Mouse (Mus musculus) erythroid progenitor cell, adult 5-6 weeks (primary cell): ENCODE measurements around the gene Pdp2. TPM values are rescaled to one million over a fixed set of nuclear protein-coding genes. Genes with fewer than 3 reads are reported as not detected.

Source experiments
- ATAC-seq: replicated peaks from 2 replicates; pipeline ENCODE4 v1.8.0; 2016; ENCODE audit warnings: moderate number of reproducible peaks, mild to moderate bottlenecking, moderate TSS enrichment, inconsistent platforms; ENCODE audit not compliant: poor library complexity, low FRiP score, severe bottlenecking
- total RNA-seq, 2 experiments: library from RNA; stranded (forward) in 1 of 2; stranded (reverse) in 1 of 2; fragments of 150-400 nt in 1 of 2; fragments of 186-747, 209-891 nt in 1 of 2; gene quantifications; 2 replicates each; pipeline versions ENCODE4 v1.2.3 to v1.2.4; 2015 to 2017; ENCODE audit warnings: low replicate concordance in 2 of 2

Pdp2 gene
- total RNA-seq, 2 experiments from 2014 or later = 1.7 to 2.1 TPM

DNA sequence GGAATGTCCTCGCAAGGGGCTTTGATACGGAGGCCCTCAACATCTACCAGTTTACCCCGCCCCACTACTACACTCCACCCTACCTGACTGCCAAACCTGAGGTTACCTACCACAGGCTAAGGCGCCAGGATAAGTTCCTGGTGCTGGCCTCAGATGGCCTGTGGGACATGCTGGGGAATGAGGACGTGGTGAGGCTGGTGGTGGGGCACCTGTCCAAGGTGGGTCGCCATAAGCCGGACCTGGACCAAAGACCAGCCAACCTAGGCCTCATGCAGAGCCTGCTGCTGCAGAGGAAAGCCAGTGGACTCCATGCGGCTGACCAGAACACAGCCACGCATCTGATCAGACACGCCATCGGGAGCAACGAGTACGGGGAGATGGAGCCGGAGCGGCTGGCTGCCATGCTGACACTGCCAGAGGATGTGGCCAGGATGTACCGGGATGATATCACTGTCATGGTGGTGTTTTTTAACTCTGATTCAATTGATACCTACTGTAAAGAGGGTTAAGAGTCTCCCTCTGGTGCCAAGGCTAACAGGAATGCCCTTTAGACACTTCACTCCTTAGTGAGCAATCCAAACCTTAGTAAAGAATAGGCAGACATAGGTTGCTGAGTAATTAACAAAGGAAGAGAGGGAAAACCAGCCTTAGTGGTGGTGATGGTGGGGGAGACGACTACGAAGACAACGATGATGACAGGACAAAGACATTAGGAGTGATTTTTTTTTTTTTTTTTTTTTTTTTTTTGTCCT is 3.5 kb downstream of the Pdp2 start:
- ATAC-seq = no peak

DNA sequence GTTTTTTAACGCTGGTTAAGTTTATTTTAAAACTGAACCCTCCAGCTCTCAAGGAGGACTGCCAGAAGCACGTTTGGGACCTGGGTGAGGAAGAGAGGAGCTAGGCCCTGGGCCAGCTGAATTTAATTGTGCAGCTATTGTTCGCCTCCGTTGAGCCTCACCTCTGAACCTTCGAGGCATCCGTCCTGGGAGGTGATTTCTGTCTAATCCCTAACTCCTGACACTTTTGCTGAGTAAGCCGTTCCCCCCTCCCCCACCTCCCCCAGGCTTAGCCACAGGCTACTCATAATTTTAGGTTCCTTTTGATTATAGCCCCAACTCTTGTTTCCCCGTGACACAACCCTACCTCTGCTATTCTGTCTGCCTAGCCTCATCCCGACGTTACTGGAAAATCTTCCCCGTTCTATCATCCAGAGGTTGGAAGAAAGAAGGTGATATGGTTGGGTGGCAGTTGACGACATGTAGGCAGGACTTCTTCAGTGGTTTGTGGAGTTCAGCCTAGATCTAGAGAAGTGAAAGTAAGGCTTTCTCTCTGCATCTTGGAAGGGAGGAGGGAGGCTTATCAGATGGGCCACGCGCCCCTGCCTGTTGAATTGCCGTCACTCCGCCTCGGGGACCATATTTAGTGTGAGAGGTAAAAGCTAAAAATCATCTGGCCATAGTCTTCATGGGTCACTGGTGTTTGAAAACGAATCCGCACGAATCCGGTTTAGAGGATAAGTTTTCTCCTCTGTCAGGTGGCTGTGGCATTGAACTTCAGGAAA is 4.7 kb downstream of the Pdp2 start:
- ATAC-seq = peak; percentile 77

DNA sequence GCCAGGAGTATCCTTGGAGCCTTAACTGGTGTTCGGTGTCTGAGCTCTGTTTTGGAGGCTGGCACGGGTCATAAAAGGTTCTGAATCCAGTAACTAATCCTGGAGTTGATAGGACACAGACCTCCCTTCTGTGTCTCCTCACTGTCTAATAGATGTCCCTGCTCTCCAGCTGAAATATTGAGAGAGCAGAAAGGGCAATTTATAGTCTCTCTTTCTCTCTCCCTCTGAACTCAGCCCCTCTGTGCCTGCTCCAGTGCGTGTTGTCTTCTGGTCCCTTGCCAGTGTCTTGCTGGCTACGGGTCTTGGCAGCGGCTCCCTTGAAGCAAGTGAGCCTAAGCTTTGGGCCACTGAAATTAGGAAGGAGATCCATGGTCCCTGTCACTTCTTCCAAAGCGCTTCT is 6.4 kb downstream of the Pdp2 start:
- ATAC-seq = no peak

DNA sequence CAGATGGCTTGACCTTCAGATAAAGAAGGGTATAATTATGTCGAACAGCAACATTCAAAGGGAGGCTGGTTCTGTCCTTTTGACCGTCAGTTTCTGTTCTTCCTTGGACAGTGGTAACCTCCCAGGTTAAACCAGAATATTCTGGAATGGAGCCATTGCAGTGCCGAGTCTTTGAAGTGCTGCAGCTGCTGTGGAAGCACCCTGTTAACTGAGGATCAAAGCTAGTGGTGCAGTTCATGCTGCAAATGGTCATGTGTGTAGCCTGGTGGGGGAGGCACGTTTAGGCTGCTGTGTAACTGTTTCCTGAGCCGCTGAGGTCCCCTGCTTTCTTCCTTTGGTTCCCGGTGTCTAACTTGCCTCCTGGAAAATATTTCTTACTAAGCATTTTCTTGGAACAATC is 7.2 kb downstream of the Pdp2 start:
- ATAC-seq = no peak

DNA sequence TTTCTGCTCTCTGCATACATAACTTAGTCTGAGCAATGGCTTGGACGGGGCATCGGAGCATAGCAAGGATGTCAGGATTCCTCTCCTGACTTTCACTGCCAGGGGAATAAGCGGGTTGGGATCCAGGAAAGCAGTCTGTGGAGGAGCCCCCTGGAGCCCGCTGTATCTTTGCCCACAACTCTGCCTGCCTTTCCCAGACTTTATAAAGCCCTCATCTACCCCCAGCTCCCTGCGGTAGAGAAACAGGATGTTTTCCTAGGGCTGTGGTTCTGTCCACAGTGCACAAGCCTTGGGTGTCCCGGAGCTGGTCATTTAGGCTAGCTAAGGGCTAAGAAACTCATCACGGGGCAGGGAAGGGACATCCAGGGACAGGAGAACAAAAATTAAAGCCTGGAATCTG is 10.1 kb downstream of the Pdp2 start:
- no peak for ATAC-seq

DNA sequence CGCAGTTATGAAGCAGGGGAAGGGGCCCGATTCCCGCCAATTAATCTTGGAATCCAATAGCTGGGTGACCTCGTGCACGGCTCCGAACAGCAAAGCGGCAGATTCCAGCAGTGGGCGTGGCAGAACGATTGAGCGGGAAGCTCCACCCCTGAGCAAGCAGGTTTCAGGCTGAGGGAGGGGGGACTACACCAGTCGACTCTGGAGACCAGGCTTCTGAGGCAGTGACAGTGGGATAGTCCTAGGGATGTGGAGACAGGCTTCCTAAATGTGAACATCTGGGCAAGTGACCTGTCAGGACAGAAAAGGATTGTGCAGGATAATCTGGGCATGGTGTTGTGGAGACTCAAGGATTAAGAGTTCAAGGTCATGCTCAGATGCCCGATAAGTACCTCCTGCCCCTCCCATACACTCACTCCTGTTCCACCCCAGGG is 10.7 kb downstream of the Pdp2 start:
- no peak for ATAC-seq

DNA sequence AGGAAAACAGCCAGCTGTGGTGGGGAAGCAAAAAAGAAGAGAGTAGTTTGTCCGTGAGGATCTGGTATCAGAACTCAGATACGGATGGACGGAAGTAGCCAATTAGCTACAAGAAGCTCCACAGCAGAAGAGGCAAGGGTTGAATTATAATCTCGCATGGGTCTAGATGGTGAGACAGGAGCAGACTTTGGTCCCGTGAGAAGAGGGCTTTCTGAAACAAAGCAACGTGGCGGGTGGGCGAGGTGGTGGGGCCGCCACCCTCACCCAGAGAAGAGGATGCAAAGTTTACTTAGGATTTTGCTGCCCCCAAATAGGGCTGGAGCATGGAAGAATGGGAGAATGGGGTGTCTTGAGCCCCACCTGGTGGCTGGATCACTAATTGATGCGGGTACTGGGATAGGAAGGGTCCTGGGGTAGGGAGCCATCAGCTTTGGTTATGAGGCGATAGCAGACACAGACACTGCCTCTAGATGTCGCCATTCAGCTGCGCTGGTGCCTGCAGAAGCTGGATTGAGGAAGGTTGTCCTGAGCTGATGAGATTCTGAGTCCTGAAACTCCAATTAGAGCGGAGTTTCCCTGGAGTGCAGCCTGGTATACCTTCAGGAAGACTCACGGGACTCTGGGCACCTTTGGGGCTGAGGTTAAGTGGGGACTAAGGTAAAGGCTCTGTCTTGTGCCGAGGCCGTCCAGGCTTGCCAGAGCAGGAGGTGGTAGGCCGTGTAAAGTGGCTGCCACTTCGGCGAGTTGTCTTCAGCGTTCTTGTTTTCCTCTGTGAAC is 11.4 kb downstream of the Pdp2 start:
- ATAC-seq = peak; percentile 88

DNA sequence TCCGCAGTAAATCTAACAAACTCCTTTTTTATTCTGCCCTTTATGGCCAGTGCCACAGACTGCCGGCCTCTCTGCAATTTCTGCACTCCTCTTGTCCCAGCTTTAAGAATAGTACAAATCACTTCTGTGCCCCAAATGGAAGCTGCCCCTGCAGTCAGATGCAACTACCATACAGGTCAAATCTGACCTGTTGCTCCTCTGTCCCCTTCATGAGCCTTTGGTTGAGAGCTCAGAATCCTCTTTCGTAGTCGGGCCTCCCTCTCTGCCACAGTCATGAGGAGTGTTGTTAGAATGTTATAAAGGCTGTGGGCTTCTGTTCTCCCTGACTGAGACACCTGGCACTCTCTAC is 12.0 kb downstream of the Pdp2 start:
- no peak for ATAC-seq

DNA sequence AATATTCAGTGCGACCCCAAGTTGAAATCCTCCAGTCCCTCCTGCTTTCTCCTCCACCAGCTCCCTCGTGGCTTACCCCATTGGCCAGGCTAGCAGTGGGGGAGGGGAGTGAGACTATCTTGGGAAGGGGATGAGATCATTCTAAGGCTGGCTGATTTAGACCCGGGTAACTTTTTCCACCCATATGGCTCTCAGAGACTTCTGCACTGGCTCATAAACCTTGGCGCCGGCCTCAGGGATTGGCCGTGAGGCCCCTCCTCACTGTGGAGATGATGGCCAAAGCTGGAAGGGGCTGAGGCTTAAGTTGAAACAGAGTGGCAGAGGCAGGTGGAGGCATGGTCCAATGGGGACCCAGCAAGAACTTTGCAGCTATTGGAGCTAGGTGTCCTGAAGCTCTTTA is 15.1 kb downstream of the Pdp2 start:
- no peak for ATAC-seq

DNA sequence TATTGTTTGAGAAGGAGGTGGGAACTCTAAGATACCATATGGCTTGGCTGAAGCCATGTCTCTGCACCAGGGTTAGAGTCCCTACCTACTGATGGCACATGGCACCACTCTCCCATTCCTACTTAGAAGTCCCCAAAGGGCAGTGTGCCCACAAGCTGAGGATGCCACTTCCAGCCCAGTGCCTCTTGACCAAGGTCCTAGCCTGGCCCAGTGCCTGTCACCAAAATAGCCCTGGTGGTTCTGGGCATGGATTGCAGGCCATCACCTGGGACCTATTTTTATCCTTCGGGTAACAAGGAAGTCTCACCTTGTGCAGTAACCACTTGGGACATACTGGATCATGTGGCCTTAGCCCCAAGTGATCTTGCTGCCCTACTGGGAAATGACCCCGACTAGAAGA is 16.7 kb downstream of the Pdp2 start:
- ATAC-seq = no peak

DNA sequence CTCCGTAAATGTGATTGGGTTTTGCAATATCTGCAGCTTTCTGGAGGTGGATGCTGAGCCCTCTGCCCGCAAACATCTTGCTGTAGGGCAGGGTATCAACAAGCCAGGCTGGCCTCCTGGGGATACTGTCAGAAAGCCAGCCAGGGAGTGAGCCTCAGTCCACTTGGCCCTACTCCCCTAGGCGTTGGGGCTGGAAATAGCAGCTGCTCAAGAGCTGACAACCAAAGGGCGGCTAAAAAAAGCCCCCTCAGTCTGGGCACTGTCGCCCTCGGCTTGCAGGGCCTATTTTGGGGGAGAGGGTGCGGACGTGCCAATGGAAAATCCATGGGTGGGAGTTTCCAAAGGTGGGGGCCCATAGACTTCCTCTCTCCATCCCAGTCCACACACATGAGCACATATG is 18.0 kb downstream of the Pdp2 start:
- ATAC-seq = no peak

DNA sequence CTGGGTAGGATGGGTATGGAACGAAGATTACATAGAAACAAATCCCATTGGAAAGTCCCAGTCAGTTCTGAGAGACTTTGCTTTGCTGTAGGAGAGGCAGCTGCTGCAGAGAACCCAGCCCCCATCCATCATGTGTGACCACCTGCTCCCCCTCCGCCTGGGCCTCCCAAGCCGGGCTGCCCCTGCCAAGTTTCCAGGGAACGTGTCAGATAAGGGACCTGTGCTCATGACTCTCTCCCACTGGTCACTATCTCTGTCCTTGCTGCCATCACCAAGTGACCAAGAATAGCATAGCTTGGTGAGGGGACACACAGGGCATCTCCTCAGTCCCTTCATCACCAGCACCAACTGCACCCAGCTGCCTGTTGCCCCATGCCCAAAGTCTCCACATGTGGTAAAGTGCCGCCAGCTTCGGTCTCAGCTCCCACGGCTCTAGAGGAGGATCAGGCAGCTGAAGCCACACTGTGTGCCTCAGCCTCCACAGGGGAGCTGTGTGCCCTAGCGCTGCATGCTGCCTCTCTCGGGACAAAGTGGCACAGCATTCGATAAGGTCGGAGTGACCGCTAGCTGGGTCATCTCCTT is 19.0 kb downstream of the Pdp2 start:
- ATAC-seq = no peak

DNA sequence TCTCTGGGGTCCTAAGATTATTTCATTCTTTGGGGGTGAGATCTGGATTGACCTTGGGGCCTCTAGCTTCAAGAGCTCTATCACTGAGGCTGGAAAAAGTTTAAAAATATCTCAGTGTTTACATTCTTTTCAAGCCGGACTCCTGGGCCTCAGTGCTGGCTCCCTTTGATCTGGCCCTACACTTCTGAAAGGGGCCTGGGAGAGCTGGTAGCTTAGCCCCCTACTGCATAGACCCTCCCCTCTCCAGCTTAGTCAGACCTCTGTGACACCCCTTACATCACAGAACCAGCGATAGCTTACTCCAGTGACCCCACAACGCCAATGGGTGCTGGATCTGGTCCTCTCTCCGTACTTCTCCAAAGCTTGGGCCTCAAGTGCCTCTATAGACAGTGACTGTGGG is 20.4 kb downstream of the Pdp2 start:
- no peak for ATAC-seq

DNA sequence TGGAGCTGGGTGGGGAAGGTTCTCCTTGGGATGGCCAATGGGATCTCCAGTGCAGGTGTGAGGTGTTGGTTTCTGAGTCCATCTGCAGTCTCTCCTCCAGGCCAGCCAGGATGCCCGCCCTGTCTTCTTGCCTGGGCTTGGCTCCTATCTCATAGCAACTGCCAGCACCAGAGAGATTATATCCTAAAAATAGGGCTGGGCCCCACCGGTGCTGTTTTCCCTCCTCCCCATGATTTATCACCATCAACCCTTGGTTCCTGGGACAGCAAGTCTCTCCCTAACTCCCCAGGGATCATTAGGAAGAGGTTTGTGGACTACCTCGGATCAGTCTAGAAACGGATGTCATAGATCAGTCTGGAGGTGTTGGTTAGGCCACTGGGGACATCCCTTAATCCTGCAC is 21.9 kb downstream of the Pdp2 start:
- ATAC-seq = no peak

DNA sequence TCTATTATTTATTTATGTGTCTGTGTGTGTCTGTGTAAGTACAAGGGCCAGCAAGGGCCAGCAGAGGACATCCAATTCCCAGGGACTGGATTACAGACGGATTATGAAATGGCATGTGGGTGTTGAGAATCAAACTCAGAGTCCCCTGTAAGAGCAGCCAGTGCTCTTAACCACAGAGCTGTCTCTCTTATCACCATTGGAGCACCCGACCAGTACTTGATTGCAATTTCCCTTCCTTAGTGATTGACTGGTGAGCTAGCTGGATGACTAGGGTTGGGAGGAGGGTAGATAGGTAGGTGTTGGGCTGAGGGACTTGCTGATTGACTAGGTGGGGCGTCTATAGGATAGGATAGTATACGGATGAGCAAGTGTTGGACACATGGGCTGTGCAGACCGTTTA is 29.5 kb downstream of the Pdp2 start:
- ATAC-seq = no peak

DNA sequence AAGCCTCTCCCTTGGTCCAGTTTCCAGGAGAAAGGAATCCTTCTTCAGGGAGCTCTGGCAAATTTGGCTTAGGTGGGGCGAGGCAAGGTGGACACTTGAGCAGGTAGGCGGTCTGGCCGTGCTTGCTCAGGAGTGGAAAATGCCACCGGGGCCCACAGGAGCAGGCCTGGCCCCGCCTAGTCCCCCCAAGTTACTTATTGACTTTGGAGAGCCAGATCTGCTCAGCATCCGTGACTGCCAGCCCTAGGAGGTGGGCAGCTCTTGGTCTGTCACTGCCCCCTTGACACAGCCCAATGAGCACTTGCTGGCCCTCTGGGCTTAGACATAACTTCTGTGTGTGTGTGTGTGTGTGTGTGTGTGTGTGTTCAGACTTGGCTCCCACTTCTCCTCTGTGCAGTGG is 32.9 kb downstream of the Pdp2 start, which contains the start of gene Cdh16:
Gene Cdh16, minus strand, starts transcription at position 236 of the 400 bp plus-strand sequence.
- no peak for ATAC-seq

DNA sequence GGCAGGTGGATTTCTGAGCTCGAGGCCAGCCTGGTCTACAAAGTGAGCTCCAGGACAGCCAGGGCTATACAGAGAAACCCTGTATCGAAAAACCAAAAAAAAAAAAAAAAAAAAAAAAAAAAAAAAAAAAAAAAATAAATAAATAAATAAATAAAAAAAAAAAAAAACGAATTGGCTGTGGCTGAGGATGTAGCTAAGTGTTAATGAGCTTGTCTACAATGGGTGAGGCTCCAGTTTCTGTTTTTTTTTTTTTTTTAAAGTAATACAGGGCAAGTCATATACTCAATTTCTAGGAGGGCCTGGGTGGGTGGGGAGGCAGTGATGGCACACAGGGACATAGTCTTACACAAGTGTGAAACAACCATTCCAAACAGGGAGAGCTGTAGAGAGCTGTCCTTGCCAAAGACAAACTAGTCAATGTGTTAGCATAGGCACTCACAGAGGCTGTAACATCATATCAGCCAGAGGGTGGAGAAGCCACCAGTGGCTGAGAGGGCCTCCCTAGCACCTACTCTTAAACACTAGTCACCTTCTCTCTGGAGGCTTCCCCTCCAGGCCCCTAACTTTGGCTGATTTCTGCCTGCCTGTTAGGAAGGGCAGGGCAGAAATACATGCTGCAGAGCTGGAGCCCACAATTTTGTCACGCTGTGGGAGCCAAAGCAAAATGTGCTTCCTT is 36.0 kb downstream of the Pdp2 start:
- ATAC-seq = no peak

DNA sequence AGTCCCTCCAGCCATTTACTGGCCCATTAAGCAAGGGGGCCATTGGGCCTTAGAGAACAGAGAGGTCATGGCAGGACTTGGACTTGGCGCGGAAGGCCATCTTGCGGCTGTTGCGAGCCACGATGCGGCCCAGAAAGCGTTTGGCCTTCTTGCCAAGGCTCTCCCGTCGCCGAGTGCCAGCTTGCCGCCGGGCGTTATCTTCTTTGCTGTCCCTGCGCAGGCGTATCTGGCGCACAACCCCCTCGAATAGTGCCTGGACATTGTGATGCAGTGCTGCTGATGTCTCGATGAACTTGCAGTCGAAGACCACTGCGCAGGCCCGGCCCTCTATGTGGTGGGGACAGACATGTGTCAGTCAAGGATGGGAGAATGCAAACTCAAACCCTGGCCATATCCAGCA is 37.2 kb downstream of the Pdp2 start:
- ATAC-seq = no peak

DNA sequence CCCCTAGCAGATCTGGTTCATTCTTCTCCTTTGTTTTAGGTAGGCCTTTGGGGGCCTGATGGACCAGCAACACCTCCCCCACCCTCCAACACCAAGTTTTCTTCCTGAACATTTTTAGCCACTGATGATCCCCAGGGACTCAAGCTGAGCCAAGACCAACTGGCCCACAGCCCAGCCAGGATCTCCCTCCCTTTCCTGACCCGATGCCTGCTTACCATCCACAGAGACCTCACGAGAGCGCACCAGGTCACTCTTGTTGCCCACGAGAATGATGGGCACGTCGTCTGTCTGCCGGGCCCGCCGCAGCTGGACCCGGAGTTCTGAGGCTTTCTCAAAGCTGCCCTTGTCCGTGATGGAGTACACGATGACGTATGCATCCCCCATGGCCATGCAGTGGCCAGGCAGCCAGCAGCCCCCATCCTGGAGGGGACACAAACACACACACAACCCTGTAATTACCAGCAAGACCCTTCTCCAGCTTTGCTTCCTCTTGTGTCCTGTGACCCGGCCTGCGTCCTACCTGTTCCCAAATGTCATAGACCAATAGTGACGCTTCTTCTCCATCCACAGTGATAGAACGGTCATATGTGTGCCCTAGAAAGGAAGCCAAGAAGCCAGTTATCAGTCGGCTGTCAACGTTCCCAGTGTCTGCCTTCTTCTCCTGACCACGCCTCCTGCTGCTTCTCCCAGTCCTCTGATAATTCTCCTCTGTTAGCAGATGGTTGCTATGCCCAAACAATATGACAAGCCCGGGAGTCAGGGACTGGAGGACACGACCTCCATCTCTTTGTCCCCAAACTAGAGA is 38.3 kb downstream of the Pdp2 start:
- no peak for ATAC-seq
